Mouse (Mus musculus) lung, postnatal 36 days (tissue): ENCODE measurements around the gene Fhad1.

Experiments
- DNase-seq: peaks from one replicate; pipeline ENCODE4 v3.0.0; 2022; ENCODE audit warnings: mixed read lengths

Gene Fhad1

DNA sequence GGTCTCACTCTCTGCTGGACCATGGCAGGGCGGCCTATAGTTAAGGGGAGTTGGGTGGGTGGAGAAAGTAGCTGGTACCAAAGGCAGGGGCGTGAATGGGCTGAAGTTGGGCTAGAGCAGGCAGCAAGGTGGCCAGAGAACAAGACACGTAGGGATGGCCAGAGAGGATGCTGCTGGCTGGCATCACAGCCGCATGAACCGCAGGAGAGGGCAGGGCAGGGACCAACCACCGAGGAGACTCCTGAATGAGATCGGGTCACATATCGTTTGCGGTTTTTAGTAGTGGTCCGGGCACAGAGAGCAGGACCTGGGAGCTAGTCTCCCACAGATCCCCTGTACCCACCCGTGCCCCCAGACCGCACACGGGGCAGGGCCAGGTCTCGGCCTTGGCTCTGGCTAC, 155.5 kb downstream of the Fhad1 start:
- no peak for DNase-seq

DNA sequence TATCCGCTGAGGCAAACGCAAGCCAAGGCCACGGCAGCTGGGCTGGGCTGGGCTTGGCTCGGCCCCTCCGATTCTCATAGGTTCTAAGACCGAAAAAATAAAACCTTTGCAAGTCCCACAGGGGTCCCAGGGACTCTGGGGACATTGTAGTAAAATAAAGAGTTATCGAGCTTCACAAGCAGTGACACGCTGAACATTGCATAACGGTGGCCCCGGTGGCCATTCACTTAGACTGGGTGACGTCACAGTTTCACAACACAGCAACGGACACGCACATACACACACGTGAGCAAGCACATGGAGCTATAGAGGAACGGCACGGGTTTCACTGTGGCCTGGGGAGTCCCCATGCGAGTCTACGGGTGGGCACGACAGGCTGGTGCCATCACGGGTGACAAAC, 156.4 kb downstream of the Fhad1 start:
- DNase-seq, result peak; percentile 63

DNA sequence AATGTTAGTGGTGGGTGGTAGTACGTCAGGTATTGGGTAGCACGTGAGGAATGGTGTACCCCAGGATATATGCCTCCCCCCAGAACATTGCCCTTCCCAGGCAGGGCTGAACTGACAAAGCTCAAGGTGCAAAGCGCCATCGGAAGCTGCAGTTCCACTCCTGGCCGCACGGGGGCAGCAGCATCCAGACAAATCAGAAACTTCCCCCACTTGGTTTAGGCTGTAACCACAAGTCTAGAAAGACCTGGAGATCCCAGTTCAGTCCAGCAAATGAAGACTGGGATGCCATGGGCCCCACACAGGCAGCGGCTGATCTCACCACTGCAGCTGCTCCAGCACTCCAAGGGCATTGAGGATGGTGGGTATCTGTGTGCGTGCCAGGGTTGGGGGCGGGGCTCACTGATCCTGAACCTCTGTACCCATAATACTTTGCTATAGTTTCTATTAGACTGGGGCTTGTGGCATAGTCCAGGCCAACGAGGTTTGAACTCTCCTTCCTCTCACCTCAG, 157.4 kb downstream of the Fhad1 start:
- peak; percentile 89 for DNase-seq

DNA sequence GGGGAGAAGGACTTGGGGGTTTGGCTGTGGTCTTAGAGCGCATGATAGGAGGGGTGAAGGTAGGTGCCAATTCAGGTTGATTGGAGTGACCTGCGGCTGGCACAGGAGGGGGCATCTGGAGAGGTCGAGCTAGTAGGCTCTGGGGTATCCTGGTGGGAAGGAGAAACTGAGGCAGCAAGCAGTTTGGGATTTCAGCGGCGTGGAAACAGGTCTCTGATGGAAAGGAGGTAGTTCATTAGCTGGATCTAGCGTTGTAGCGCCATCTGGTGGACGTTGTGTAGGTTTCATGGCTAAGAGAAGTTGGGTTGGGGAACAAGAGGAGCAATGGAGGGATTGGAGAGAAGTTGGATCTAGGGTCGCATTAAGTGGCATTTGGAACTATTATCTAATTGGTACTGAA, 161.4 kb downstream of the Fhad1 start:
- peak; percentile 67 for DNase-seq

DNA sequence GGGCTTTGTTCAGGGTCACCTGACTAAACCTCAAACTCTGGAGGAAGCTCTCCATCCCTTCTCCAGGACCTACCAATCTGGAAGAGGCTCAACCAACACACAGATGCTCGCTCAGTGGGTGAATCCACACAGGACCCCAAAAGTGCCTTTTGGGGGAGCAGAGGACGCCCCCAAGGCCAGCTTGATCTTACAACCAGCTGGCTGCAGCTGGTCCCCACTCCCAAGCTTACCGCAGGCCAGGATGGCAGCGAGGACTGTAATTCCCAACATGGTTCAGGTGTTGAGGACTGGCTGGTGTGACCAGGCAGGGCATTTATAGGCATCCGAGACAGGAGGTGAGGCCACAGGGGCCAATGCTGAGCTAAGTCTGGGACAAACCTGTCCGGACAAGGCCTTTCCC, 168.9 kb downstream of the Fhad1 start, which contains the start of gene Ctrc:
Gene Ctrc, minus strand, starts transcription at position 361 of the 400 bp plus-strand sequence.
- no peak for DNase-seq
